Mouse (Mus musculus) ES-E14 (cell line): ENCODE measurements around the gene Mesd. TPM values are rescaled to one million over a fixed set of nuclear protein-coding genes. Genes with fewer than 3 reads are reported as not detected.
A peak's percentile ranks its signal among the peaks of the same experiment; 100 is the strongest.

ENCODE experiments used
- DNase-seq: peaks from one replicate; pipeline ENCODE4 v3.0.0-alpha.2; 2013; ENCODE audit warnings: low read depth, low spot score
- H3K27ac ChIP-seq: 2 replicates; pipeline ENCODE4 v1.5.1; 2012; ENCODE audit warnings: low read depth, mild to moderate bottlenecking, low read length, moderate library complexity, mixed read lengths; ENCODE audit not compliant: poor library complexity, insufficient read depth, severe bottlenecking
- H3K36me3 ChIP-seq: 2 replicates; pipeline ENCODE4 v1.6.1; 2012; ENCODE audit warnings: mild to moderate bottlenecking, low read length, moderate library complexity, mixed read lengths; ENCODE audit not compliant: control insufficient read depth, poor library complexity, insufficient read depth, severe bottlenecking
- H3K4me1 ChIP-seq, 2 experiments: fragments of 150-350 bp in 1 of 2; sonication (generic) in 1 of 2; 2 replicates each; pipeline ENCODE4 v1.6.1; 2012; ENCODE audit warnings: low read length in 2 of 2, mild to moderate bottlenecking in 1 of 2, mixed read lengths in 1 of 2; ENCODE audit not compliant: control insufficient read depth in 2 of 2, insufficient read depth in 2 of 2, poor library complexity in 1 of 2
- H3K4me3 ChIP-seq, 2 experiments: fragments of 150-350 bp in 1 of 2; sonication (generic) in 1 of 2; 2 replicates each; pipeline ENCODE4 v1.5.1; 2012; ENCODE audit warnings: low read length in 2 of 2, low read depth in 1 of 2, mild to moderate bottlenecking in 1 of 2, mixed read lengths in 1 of 2; ENCODE audit not compliant: insufficient read depth in 1 of 2, poor library complexity in 1 of 2, severe bottlenecking in 1 of 2
- H3K9ac ChIP-seq: 2 replicates; pipeline ENCODE4 v1.6.1; 2012; ENCODE audit warnings: low read depth, mild to moderate bottlenecking, low read length, mixed read lengths; ENCODE audit not compliant: poor library complexity, insufficient read depth, severe bottlenecking
- H3K9me3 ChIP-seq: fragments of 150-350 bp; sonication (generic); 2 replicates; pipeline ENCODE4 v1.6.1; 2012; ENCODE audit warnings: low read depth, mild to moderate bottlenecking, low read length; ENCODE audit not compliant: control insufficient read depth, insufficient read depth
- CHD2 ChIP-seq: IDR thresholded peaks from 2 replicates; pipeline ENCODE4 v1.6.1; 2014; ENCODE audit warnings: mild to moderate bottlenecking, low read depth, low read length, inconsistent platforms
- HCFC1 ChIP-seq: IDR thresholded peaks from 2 replicates; pipeline ENCODE4 v1.6.1; 2012; ENCODE audit warnings: low read length, inconsistent platforms, borderline replicate concordance; ENCODE audit not compliant: insufficient read depth
- MAFK ChIP-seq: IDR thresholded peaks from 2 replicates; pipeline ENCODE4 v1.6.1; 2014; ENCODE audit warnings: mild to moderate bottlenecking, low read depth, low read length, inconsistent platforms; ENCODE audit not compliant: insufficient read depth
- ZC3H11A ChIP-seq: IDR thresholded peaks from 2 replicates; pipeline ENCODE4 v1.6.1; 2012; ENCODE audit warnings: low read depth, mild to moderate bottlenecking, inconsistent platforms, low read length, borderline replicate concordance
- ZNF384 ChIP-seq: IDR thresholded peaks from 2 replicates; pipeline ENCODE4 v1.6.1; 2012; ENCODE audit warnings: low read depth, low read length, inconsistent platforms
- in situ Hi-C, 2 experiments: fragments of 600-800 bp; cut with MboI; formaldehyde crosslinking; loops; one replicate each; pipeline ENCODE4 v1.15.1; 2025; ENCODE audit warnings: low sequenced_read_pairs in 2 of 2, inconsistent platforms in 1 of 2; ENCODE audit not compliant: unreplicated experiment in 2 of 2
- total RNA-seq: library from RNA; depleted of rRNA; stranded (reverse); fragments of 300-350 nt; gene quantifications from 2 replicates; pipeline ENCODE4 v1.2.3, GENCODE M21; 2012

Mesd gene
- total RNA-seq, 1 experiment, result 142 TPM

DNA sequence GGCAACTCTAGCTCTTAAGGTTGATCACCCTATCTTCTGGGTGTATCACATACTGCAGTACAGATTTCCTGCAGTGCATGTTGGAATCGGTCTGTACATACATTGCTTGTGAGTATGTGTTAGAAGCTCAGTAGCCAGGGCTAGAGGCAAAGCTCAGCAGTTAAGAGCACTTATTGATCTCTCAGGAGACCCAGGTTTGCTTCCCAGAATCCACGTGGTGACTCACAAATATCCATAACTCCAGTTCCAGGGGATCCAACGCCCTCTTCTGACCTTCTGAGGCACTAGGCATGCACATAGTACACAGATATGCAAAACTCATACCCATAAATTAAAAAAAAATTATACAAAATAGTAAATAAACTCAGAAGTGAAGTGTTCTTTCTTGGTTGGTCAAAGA lies 7.2 kb upstream of the Mesd start:
- DNase-seq, result no peak
- no peak overlapping the region for H3K27ac ChIP-seq
- in situ Hi-C loops, result no loop called here
- no peak overlapping the region for H3K9ac ChIP-seq
- H3K4me3 ChIP-seq, result no peak overlapping the region
- H3K9me3 ChIP-seq, result no peaks in the 10 kb centered on the region
- peaks cover 9 to 10% of the 10 kb centered on the region in 2 experiments for H3K4me1 ChIP-seq
- TF ChIP-seq CHD2 (no peak), HCFC1 (no peak)
- H3K36me3 ChIP-seq, result peaks cover 3% of the 10 kb centered on the region

DNA sequence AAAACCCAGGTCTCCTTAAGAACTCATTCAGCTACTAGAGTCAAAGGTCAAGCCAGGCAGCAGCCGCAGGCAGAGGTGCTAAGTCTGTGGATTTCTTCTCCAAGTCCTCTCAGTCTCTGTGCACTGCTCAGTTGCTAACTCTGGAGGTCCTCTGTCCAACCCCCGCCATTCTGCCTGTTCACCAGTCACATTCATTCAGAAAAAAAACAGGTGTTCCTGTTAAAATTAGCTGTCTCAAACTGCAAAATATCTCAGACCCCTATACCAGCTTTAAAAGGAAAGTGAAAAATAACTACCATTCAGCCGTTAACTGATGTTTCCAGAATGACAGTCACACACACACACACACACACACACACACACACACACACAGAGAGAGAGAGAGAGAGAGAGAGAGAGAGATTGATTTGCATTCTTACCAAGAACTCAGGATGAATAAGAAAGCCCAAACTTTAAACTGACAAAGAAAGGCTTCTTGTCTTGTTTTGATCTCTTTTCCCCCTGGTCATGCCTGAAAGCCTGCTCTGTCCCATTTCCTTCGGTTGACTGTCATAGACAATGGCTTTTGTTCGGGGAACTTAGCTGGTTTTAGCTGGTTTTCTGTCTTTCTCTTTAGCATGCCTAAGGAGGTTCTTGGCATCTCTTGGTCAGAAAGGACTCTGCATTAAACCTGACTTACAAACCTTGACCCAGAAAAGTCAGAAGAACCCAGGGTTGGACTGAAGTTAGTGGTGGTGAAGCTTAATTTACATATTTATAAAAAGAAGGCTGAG lies 5.4 kb upstream of the Mesd start:
- peaks cover 9 to 16% of the 10 kb centered on the region in 2 experiments for H3K4me1 ChIP-seq
- peak; percentile 84 for DNase-seq

DNA sequence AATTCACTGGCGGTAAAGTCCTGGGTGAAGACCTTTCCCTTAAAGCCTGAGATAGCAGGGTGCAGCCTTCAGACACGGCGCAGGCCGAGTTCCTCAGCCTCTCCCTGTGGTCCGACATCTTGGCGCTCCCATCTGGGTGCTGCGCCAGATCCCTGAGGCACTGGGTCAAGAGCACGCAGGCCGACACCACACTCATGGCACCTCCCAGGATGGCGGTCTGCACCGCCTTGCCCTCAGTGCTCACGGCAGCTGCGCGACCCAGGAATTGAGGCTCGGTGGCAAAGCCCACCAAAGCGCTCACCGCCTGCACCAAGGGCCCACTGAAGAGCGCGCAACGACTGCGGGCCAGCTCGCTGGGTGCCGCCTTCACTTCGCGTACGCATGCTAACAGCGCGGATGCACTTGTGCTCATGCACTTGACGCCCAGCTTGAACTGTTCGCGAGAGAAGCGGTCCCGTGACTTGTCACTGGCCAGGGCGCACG lies 2.1 kb upstream of the Mesd start:
- peak overlapping the region; percentile 77 to 79 for H3K4me3 ChIP-seq
- in situ Hi-C loops, result no loop called here
- peaks cover 12 to 14% of the 10 kb centered on the region in 2 experiments for H3K4me1 ChIP-seq
- TF ChIP-seq ZNF384, result no peak
- no peak for TF ChIP-seq CHD2
- no peak for TF ChIP-seq ZC3H11A
- TF ChIP-seq MAFK, result no peak
- no peak for TF ChIP-seq HCFC1
- peak overlapping the region; percentile 90 for H3K9ac ChIP-seq
- peaks cover 5% of the 10 kb centered on the region for H3K36me3 ChIP-seq
- DNase-seq, result no peak
- H3K9me3 ChIP-seq, result no peaks in the 10 kb centered on the region
- H3K27ac ChIP-seq, result no peak overlapping the region

More for the DNA sequence above, 5.4 kb upstream of the Mesd start:
- no peak for TF ChIP-seq ZNF384
- TF ChIP-seq ZC3H11A, result no peak
- TF ChIP-seq CHD2, result no peak; the same call in 1 of the 2 replicates
- TF ChIP-seq MAFK, result no peak
- no peak for TF ChIP-seq HCFC1
- peaks cover 5% of the 10 kb centered on the region for H3K36me3 ChIP-seq
- H3K27ac ChIP-seq, result peak overlapping the region; percentile 84
- no peaks in the 10 kb centered on the region for H3K9me3 ChIP-seq
- no peak overlapping the region for H3K4me3 ChIP-seq
- in situ Hi-C loops, result no loop called here
- peak overlapping the region; percentile 17; the same call in 1 of the 2 replicates for H3K9ac ChIP-seq

DNA sequence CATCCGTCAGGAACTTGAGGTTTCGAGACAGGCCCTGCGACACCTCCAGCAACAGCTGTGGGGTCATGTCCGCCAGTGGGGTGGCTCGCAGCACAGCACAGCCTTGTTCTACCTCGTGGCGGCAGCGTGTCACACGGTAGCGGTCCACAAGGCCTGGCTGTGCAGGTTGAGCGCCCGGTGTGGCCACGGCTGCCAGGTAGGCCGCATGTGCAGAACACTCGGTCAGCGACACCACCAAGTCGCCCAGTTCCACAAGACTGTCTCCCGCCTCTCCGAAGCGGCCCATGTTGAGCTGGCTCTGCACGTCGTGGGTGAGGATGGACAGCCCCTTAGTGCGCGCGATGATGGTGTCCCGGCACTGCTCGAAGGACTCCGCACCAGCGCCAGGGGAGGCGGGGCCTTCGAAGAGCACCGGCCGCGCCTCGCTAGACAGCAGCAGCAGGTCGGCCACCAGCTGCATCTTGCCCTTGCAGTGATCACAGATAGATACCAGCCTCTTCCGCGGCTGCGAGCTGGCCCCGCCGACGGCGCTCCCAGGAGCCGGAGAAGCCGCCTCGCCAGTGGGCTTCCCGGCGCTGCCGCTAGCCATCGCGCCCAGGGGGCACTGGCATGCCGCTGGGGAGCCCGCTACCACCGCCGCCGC lies 1.5 kb upstream of the Mesd start:
- in situ Hi-C loops, result no loop called here
- H3K36me3 ChIP-seq, result peaks cover 5% of the 10 kb centered on the region
- H3K27ac ChIP-seq, result peak overlapping the region; percentile 89; the same call in 1 of the 2 replicates
- H3K9me3 ChIP-seq, result no peaks in the 10 kb centered on the region
- H3K4me1 ChIP-seq, result peaks cover 12% of the 10 kb centered on the region in 2 experiments
- TF ChIP-seq ZC3H11A (no peak), ZNF384 (no peak), HCFC1 (no peak), MAFK (no peak), CHD2 (no peak)
- no peak for DNase-seq
- peak overlapping the region; percentile 90 for H3K9ac ChIP-seq
- H3K4me3 ChIP-seq, result peak overlapping the region; percentile 77 to 79
